Mouse (Mus musculus) G1E (cell line): ENCODE results near the gene Irx5.

Experiments used
- CTCF ChIP-seq: IDR thresholded peaks from 2 replicates; pipeline ENCODE4 v1.5.1; 2012; ENCODE audit warnings: low read depth, low read length, inconsistent platforms, mixed read lengths
- POLR2AphosphoS5 ChIP-seq: IDR thresholded peaks from 2 replicates; pipeline ENCODE4 v1.6.1; 2012; ENCODE audit warnings: low read depth, low read length, inconsistent platforms; ENCODE audit not compliant: insufficient replicate concordance
- TAL1 ChIP-seq: conservative IDR thresholded peaks from 2 replicates; pipeline ENCODE4 v1.6.1; 2012; ENCODE audit warnings: low read depth, low read length, inconsistent platforms, mixed read lengths

- TF ChIP-seq CTCF (no peak), TAL1 (no peak), POLR2AphosphoS5 (no peak)
Measured at GRCm38 (mm10) chr8:92404218-92404617, 46.8 kb downstream of the Irx5 start.
